Mouse (Mus musculus): Measurements from ENCODE around the gene Gm20521. TPM values are rescaled to one million over a fixed set of nuclear protein-coding genes. Genes with fewer than 3 reads are reported as not detected.

Gm20521 gene
- total RNA-seq (2023), result 1.8 and 1.9 TPM in 2 replicates

GRCm38 (mm10) chr14:54883154-54884021, at the start of gene Gm20521, which contains the start of gene Bcl2l2:
TSS of gene Gm20521 (plus strand) at chr14:54883441.
TSS of gene Bcl2l2 (plus strand) at chr14:54883377.

DNA sequence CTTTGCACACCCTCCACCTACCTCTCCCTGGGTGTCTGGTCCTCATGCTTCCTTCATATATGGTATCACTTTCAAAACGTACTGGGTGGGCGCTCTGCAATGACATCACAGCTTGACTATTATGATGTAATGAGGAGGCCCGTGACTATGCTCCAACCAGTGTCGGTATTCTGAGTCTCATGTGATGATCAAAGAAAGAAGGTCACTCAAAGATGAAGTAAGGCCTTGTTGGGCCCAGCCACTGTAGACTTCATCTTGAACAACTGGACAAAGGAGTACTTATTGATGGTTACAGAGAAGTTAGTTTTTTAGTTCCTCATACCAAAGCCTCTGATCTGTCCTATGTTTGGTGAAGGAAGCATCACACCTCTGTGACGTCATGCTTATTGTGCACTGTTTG, 12.4 kb upstream of the Gm20521 start, which contains the start of gene Homez:
Gene Homez (minus strand): TSS at position 101 of the 400 bp plus-strand sequence.

GRCm38 (mm10) chr14:54877048-54877715, 6.1 kb upstream of the Gm20521 start, which contains the start of gene Ppp1r3e:
TSS of gene Ppp1r3e (minus strand) at chr14:54877550.

GRCm38 (mm10) chr14:54892200-54892599, 9.0 kb downstream of the Gm20521 start, which contains the start of gene Pabpn1:
TSS of gene Pabpn1 (plus strand) at chr14:54892500.

DNA sequence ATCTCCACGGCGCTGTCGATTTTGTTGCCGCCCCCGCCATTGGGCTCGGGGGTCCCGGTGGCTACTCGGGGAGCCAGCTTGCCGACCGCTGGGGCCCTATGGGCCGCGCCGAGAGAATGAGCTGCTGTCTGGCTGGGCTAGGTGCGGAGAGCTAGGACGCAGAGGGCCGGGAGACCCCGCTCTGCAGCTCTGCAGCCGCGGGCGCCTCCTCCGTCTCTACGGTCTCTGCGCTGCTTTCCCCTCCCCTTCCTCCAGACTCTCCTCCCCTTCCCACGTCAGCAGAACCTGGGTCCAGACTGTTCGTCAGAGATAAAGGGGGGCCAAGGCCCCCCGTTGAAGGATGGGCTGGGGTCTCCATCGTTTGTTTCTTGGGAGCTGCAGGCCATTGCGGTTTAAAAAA, 29.6 kb downstream of the Gm20521 start, which contains the start of gene Slc22a17:
Gene Slc22a17 (minus strand): TSS at position 247 of the 400 bp plus-strand sequence.

GRCm38 (mm10) chr14:54925349-54926342, 42.4 kb downstream of the Gm20521 start, which contains the start of gene Efs:
TSS of gene Efs (minus strand) at chr14:54926126.

GRCm38 (mm10) chr14:54932645-54933150, 49.5 kb downstream of the Gm20521 start, which contains the start of gene Il25:
TSS of gene Il25 (plus strand) at chr14:54932695.

DNA sequence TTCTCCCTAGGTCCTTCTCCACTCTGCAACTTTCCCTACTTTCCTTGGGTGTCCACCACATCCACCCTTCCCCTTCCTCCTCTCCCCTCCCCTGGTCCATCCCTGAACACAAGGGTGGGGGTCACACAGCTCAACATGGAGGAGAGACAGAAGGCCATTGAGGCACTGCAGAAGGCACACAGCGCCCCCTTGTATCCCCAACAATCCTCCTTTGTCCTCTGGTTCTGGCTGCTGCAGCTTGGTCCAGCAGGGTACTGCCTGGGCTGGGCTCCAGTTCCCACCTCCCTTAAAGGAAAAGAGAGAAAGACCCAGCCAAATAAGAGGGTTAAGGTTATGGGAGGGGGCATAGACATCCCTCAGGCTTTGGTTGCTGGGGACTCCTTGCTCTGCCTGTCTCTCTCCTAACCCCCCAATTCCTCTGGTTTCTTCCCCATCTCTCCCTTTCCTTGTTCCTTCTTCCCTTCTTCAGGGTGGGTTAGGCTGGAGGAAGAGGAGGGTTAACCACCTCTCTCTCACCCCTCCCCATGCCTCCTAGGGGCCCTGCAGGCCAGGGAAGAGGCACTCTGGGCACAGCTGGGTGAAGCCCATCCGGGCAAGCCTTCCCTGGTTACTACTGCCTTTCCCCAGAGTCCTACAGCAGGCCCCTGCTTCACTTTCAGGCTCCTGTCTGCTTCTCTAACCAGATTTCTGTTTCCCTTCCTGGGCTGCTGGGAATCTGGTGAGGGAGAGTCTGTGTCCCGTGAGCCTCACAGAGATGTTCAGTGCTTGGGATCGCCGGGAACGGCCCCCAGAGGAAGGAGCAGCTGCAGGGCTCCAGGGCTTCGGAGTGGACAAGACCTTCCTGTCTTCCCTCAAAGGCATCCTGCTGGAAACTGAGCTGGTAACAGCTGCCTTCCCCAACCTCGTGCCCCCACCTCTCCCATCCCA, 52.9 kb downstream of the Gm20521 start, which contains the start of gene Cmtm5:
Gene Cmtm5 (plus strand): TSS at position 358 of the 927 bp plus-strand sequence.

Other genes with a start within 250 kb of the Gm20521 start
- gene Gm17606, start 242.5 kb upstream of the Gm20521 start, total RNA-seq (2023), result not detected in 2 replicates
- gene Cdh24, start 242.1 kb upstream of the Gm20521 start, total RNA-seq (2023), result 1.7 and 2.3 TPM in 2 replicates
- gene 1700123O20Rik, start 197.2 kb upstream of the Gm20521 start, total RNA-seq (2023), result 29.1 and 34.7 TPM in 2 replicates
- 250 and 327 TPM in 2 replicates for gene Acin1, start 196.5 kb upstream of the Gm20521 start, total RNA-seq (2023)
- gene Gm29776, start 184.6 kb upstream of the Gm20521 start, total RNA-seq (2023), result 0.25 and 0.39 TPM in 2 replicates
- 119 and 152 TPM in 2 replicates for gene Cebpe, start 171.3 kb upstream of the Gm20521 start, total RNA-seq (2023)
- gene Slc7a8, start 101.5 kb upstream of the Gm20521 start, total RNA-seq (2023), result 2.7 and 3.4 TPM in 2 replicates
- gene Rnf212b, start 69.3 kb upstream of the Gm20521 start, total RNA-seq (2023), result not detected in 2 replicates
- 7.4 and 9.4 TPM in 2 replicates for gene Homez, start 12.5 kb upstream of the Gm20521 start, total RNA-seq (2023)
- gene Ppp1r3e, start 5.9 kb upstream of the Gm20521 start, total RNA-seq (2023), result 1.4 and 1.8 TPM in 2 replicates
- 5.9 and 9.7 TPM in 2 replicates for gene Bcl2l2, start 64 bp upstream of the Gm20521 start, total RNA-seq (2023)
- 133 and 150 TPM in 2 replicates for gene Pabpn1, start 9.1 kb downstream of the Gm20521 start, total RNA-seq (2023)
- gene Slc22a17, start 29.7 kb downstream of the Gm20521 start, total RNA-seq (2023), result 0.32 and 0.51 TPM in 2 replicates
- gene Efs, start 42.7 kb downstream of the Gm20521 start, total RNA-seq (2023), result not detected in 2 replicates
- gene Il25, start 49.3 kb downstream of the Gm20521 start, total RNA-seq (2023), result not detected in 2 replicates
- gene Cmtm5, start 52.8 kb downstream of the Gm20521 start, total RNA-seq (2023), result not detected in 2 replicates
- not detected in 2 replicates for gene Myh6, start 83.5 kb downstream of the Gm20521 start, total RNA-seq (2023)
- not detected in 2 replicates for gene Gm17428, start 93.5 kb downstream of the Gm20521 start, total RNA-seq (2023)
- gene Myh7, start 111.2 kb downstream of the Gm20521 start, total RNA-seq (2023), result not detected in 2 replicates
- gene Ngdn, start 132.0 kb downstream of the Gm20521 start, total RNA-seq (2023), result 56.7 and 62.3 TPM in 2 replicates
- 1.1 and 1.4 TPM in 2 replicates for gene Zfhx2, start 208.9 kb downstream of the Gm20521 start, total RNA-seq (2023)
- 2.2 and 2.6 TPM in 2 replicates for gene Thtpa, start 211.3 kb downstream of the Gm20521 start, total RNA-seq (2023)
- 39.9 and 41.1 TPM in 2 replicates for gene Ap1g2, start 223.2 kb downstream of the Gm20521 start, total RNA-seq (2023)
- not detected in 2 replicates for gene Jph4, start 233.5 kb downstream of the Gm20521 start, total RNA-seq (2023)